Mouse (Mus musculus): ENCODE results near the gene Olfr870.
"Not testable (repeated sequence)": the region's sequence is repeated elsewhere in the genome, so short reads cannot be mapped to it uniquely, and the experiment has no call there.

The Olfr870 gene

GRCm38 (mm10) chr9:20173957-20174356 is at the start of gene Olfr870:
Olfr870 (minus strand) TSS chr9:20174057.
- no peak for DNase-seq (ENCODE audit: low read depth in 2 of 2, low spot score in 2 of 2)

DNA sequence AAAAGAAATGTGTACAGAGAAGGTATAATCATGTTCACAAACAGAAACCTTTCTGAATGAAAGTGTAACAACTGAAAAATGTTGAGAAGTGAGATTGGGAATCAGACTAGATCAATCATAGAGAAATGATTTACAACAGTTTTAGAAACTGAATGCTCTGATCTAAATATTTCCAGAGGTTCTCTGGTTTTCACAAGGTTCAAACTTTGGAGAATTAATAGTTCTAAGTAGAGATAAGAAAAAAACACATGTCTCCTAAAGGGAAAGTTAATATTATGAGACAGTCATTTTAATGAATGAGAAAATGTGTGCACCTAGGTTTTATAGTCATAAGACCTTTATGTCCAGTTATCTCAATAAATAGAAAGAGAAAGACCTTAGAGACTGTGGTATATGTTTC is 38.0 kb upstream of the Olfr870 start, which contains the start of gene Olfr871:
Gene Olfr871, plus strand, starts transcription at position 301 of the 400 bp plus-strand sequence.
- DNase-seq (ENCODE audit: low read depth in 2 of 2, low spot score in 2 of 2): no peak

GRCm38 (mm10) chr9:20211477-20211876 is 37.6 kb upstream of the Olfr870 start:
- no peak for DNase-seq (ENCODE audit: low read depth in 2 of 2, low spot score in 2 of 2)

DNA sequence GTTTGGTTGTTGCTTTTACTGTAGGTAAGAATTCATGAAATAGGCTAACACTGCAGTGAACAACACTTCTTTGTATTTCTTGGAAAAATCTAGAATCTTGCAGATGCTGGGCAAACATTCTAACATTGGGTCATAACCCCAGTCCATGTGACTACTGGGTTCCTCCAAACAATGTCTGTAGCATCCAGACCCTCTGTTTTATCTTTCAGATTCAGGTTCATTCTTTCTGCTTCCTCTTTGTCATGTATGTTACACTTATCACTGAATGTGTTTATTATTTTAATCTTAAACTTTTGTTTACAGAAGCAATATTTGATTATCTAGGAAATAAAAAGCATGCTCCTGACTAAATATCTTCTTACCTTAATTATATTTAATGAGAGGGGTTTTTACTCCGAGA is 37.0 kb upstream of the Olfr870 start:
- DNase-seq (ENCODE audit: low read depth in 2 of 2, low spot score in 2 of 2): no peak

DNA sequence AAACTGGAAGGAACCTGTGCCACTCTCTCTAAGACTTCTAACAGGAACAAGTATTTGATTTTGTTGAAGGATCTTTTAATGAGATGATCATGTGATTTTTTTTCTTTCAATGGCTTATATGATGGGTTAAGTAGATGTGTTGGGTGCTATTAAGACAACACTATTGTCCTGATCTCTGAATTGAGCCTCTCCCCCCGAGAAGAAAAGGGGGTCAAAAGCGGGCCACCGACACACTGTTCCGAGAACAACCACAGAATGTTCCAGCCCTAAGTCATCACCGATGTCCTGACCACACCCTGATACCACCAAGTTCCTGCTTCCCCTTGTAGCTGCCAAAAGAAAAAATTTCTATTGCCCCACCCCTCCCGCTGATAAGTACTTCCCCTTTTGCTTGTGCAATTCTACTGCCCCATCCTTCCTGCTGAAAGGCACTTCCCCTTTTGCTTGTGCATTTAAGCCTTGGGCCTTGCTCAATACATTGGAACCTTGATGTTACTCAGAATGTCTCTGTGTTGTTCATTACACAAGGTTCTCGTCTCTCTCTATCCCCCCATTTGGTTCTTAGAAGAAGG is 29.6 kb upstream of the Olfr870 start:
- DNase-seq (ENCODE audit: low read depth in 2 of 2, low spot score in 2 of 2): not testable (repeated sequence)

- no peak for DNase-seq (ENCODE audit: low read depth in 2 of 2, low spot score in 2 of 2)
Observed at GRCm38 (mm10) chr9:20202131-20202530, 28.3 kb upstream of the Olfr870 start.

DNA sequence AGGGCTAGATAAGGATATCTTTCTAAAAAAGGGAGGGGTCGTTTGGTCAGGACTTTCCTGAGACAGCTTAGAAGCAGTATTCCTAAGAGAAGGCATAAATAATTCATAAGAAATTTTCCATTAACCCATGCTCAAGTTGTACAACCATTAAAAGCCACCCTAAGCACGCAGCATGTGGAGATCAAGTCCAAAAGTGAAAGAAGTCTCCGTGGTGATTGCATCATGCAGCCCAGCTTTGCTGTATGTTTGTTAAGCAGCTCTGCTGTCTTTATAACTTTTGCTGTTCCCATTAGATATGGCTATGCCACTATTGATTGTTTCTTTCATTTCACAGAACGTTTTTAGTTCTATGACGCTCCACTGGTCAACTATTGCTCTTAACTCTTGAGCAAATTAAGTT is 5.6 kb upstream of the Olfr870 start:
- no peak for DNase-seq (ENCODE audit: low read depth in 2 of 2, low spot score in 2 of 2)

- DNase-seq (ENCODE audit: low read depth in 2 of 2, low spot score in 2 of 2): no peak
Observed at GRCm38 (mm10) chr9:20149706-20150105, 24.2 kb downstream of the Olfr870 start.

DNA sequence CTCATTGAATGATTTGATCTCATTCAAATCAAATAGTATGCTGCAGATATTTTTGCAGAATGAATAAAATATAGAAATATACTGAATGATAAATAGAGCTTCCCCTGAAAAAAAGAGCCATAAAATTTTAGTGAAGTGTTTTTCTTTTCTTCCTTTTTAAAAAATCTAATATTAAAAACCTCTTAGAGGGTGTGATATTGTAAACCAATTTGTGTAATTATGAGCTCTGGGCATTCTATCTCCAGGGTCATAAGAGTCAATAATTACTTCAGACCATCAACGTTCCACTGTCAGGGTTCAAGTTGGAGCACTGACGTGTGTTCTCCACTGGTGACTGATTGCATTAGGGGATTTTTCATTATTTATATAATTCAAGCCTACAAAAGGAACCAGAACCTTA is 45.1 kb downstream of the Olfr870 start, which contains the start of gene Olfr869:
Gene Olfr869, plus strand, starts transcription at position 301 of the 400 bp plus-strand sequence.
- no peak for DNase-seq (ENCODE audit: low read depth in 2 of 2, low spot score in 2 of 2)
